Mouse (Mus musculus): ENCODE measurements around the gene Lrsam1.

- TF ChIP-seq CTCF (conservative IDR thresholded peaks at IDR 0.05 in 1 of 2, IDR thresholded peaks at IDR 0.05 in 1 of 2; ENCODE audit: low read depth in 2 of 2, low read length in 2 of 2) = no peak
- no peak for TF ChIP-seq TCF12 (IDR thresholded peaks at IDR 0.05; ENCODE audit: low read depth, low read length)
- no peak for TF ChIP-seq USF1 (IDR thresholded peaks at IDR 0.05; ENCODE audit: low read depth, low read length)
- no peak for TF ChIP-seq ZC3H11A (IDR thresholded peaks at IDR 0.05; ENCODE audit: low read depth, low read length)
- no peak for TF ChIP-seq E2F4 (IDR thresholded peaks at IDR 0.05; ENCODE audit: insufficient replicate concordance, low read depth, low read length)
- no peak for TF ChIP-seq MAX (IDR thresholded peaks at IDR 0.05; ENCODE audit: low read length)
- no peak for TF ChIP-seq NRF1 (IDR thresholded peaks at IDR 0.05; ENCODE audit: low read depth, low read length)
Observed at GRCm38 (mm10) chr2:32894097-32894496, 67.3 kb downstream of the Lrsam1 start.
